Comparison of ENCODE assay signal across 8 mouse cellular contexts in genomic region chr13:21215275-21215983, GRCm38 (mm10). TPM values are rescaled to one million over a fixed set of nuclear protein-coding genes. Genes with fewer than 3 reads are reported as not detected.
A peak's percentile ranks its signal among the peaks of the same experiment; 100 is the strongest.
DNase-seq lines count a peak whose midpoint lies in the region; ATAC-seq lines count a peak whose summit lies in the region.

No protein-coding gene starts in this region.

- peak overlapping the region; percentile 44 for H3K4me2 ChIP-seq in hindbrain, embryonic 14.5 days (replicated peaks)

- DNase-seq in CD4-positive, CD25-positive, alpha-beta regulatory T cell, adult 2 months (ENCODE audit: low read depth, low spot score): peak; percentile 59
- DNase-seq in cerebellum, adult 9-10 months: peak; percentile 83
- DNase-seq in frontal cortex, adult 2 months (ENCODE audit: extremely low spot score in 1 of 2, low spot score in 1 of 2): peak; percentile 53 to 95
- DNase-seq in hindbrain, embryonic 14.5 days (ENCODE audit: low spot score): peak; percentile 89
- DNase-seq in layer of hippocampus, postnatal 36 days: peak; percentile 73 to 87
- DNase-seq in lung, postnatal 25 days (ENCODE audit: low spot score): peak; percentile 32
- DNase-seq in right cerebral cortex, adult 2 months (ENCODE audit: low spot score in 2 of 2): peak; percentile 92 to 96

- H3K27ac ChIP-seq in hindbrain, embryonic 14.5 days: no peak overlapping the region

- peaks cover 3% of the 10 kb centered on the region; the same call in 1 of the 2 replicates for H3K27me3 ChIP-seq in hindbrain, embryonic 14.5 days (ENCODE audit: control insufficient read depth, insufficient read depth, low read length)

- no peaks in the 10 kb centered on the region for H3K4me1 ChIP-seq in hindbrain, embryonic 14.5 days (replicated peaks; ENCODE audit: control insufficient read depth, insufficient read depth, low read length)

- H3K9ac ChIP-seq in hindbrain, embryonic 14.5 days: no peak overlapping the region

- no peak for ATAC-seq in CD4-positive, CD25-positive, alpha-beta regulatory T cell, adult 4 months
- ATAC-seq in hindbrain, embryonic 14.5 days (ENCODE audit: low FRiP score): peak; percentile 86; the same call in 1 of the 2 replicates

- H3K9me3 ChIP-seq in hindbrain, embryonic 14.5 days (ENCODE audit: control insufficient read depth, low read length): 0 out of 2 replicates have a peak, but pooled peaks cover 5% of the 10 kb centered on the region

- 2% methylated on average over 20 of the region's 20 CpGs for WGBS in hindbrain, embryonic 14.5 days

- peak overlapping the region; percentile 22 for H3K4me3 ChIP-seq in hindbrain, embryonic 14.5 days (replicated peaks; ENCODE audit: low read length)

- no peaks in the 10 kb centered on the region for H3K36me3 ChIP-seq in hindbrain, embryonic 14.5 days (replicated peaks; ENCODE audit: control insufficient read depth, insufficient read depth)

RNA-seq across cellular contexts. Expression of gene Trim27, which starts 36.2 kb away (rescaled TPM):
- 10 to 100 TPM; 10.5 to 13.5 TPM for polyA plus RNA-seq in CD4-positive, CD25-positive, alpha-beta regulatory T cell, adult 4 months (2017; shearing (Covaris generic))
- polyA plus RNA-seq in frontal cortex, adult 2 months (2012; rRNA removed): 31.5 and 32.7 TPM in 2 replicates
- polyA plus RNA-seq in hindbrain, embryonic 14.5 days (2014; fragmentation: Nextera tagmentation; extraction: Ambion mirVana): 75.5 and 87.8 TPM in 2 replicates
- total RNA-seq in layer of hippocampus, postnatal 36 days (2021): 10 to 100 TPM; 37.3 to 41.1 TPM

Comparison
In these comparisons a context has a peak if more than half of its experiments do, and no peak if none do; other contexts are left out.
1. DNase-seq: peak in every context shown above with its lines; median percentile 94 in right cerebral cortex, adult 2 months; 89 in hindbrain, embryonic 14.5 days; 83 in cerebellum, adult 9-10 months; 80 in layer of hippocampus, postnatal 36 days; 74 in frontal cortex, adult 2 months; 59 in CD4-positive, CD25-positive, alpha-beta regulatory T cell, adult 2 months; 32 in lung, postnatal 25 days.